Mouse (Mus musculus): ENCODE data around the gene Mrvi1. TPM values are rescaled to one million over a fixed set of nuclear protein-coding genes. Genes with fewer than 3 reads are reported as not detected.

Mrvi1 gene
- total RNA-seq, 2 experiments from 2014 or later: 1.4 to 1.5 TPM

DNA sequence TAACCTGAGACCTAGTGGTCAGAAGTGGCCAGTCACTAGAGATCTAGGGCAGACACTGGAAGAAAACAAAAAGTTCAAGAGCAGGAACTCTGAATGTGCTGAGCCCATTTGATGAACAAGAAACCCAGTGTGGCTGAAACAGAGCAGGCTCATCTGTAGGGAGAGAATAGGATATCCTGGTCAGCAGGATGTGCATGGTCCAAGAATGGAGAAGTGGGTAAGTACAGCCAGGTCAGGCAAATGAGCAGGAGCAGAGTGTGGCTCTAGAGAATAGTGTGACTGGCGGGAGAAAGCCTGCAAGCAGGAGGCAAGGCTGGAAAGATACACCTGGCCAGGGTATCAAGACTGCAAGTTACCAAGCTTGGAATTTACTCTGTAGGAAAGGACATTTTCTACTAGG, 126.7 kb downstream of the Mrvi1 start:
- intact Hi-C loops (cut with DNase I): no loop called here
- no peak for DNase-seq (ENCODE audit: extremely low spot score in 1 of 2, low spot score in 2 of 2)

DNA sequence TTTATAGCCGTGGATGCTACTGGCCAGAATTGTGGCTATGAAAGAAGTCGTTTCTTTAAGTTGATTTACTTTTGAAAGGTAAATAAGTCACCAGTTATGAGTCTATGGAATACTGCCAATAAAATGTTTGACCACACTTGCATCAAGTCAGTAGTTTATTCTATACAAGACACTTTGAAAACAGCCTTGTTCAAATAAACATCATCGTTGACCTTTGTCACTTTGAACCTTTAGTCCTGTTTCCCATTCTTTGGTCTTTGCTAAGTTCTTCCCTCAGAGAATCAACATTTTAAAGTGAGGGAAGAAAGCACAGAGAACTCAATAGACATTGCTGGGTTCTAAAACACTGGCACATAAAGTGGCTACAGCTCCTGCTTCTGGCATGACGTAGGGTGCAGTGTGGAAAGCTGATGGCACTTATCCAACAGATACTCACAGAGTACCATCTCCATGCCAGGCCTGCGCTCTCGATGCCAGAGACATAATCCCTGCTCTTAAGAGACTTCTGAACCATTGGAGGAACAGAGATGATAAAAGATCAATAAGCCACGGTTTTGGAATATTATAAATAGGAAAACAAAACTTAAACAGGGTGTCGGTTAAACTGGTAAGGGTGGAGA, 127.2 kb downstream of the Mrvi1 start:
- intact Hi-C loops (cut with DNase I): no loop called here
- DNase-seq (ENCODE audit: extremely low spot score in 1 of 2, low spot score in 2 of 2): no peak

DNA sequence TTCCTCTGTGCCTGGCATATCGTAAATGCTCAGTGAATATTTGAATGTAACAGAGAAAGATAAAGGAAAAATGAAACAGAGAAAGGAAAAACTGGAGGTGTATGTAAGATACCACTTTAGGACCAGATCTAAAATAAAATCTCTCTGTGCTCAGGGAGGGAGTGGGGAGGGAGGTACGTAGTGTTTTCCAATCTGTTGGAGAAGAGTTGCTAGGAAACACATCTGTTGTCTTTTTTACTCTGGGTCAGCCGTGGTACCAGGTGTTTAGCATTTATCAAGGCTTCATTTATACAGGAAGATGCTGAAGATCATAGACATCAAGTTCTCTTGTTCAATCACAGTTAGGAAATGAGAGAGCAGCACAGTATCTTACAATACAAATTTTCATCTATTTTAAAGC, 127.7 kb downstream of the Mrvi1 start:
- intact Hi-C loops (cut with DNase I): no loop called here
- peak in 1 of 2 experiments; percentile 25 for DNase-seq (ENCODE audit: extremely low spot score in 1 of 2, low spot score in 2 of 2)

DNA sequence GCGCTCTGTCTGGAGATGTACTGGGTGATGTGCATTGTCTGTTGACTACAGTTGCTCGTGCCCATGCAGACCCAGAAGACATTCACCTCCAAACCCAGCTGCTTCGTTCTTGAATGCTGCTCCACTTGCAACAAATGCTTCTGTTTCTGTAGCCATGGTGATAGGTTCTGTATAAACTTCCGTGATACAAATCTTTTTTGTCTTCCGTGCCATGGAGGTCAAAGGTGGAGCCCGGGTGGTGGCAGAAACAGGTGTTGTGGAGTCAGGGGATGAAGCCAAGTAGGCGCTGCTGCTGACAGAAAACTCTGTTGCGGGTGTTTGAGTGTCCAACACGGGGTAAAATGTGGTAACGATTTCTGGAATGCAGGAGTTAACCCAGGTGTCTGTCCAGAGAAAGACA, 128.7 kb downstream of the Mrvi1 start:
- peak in 1 of 2 experiments; percentile 39 for DNase-seq (ENCODE audit: extremely low spot score in 1 of 2, low spot score in 2 of 2)
- intact Hi-C loops (cut with DNase I): no loop called here

DNA sequence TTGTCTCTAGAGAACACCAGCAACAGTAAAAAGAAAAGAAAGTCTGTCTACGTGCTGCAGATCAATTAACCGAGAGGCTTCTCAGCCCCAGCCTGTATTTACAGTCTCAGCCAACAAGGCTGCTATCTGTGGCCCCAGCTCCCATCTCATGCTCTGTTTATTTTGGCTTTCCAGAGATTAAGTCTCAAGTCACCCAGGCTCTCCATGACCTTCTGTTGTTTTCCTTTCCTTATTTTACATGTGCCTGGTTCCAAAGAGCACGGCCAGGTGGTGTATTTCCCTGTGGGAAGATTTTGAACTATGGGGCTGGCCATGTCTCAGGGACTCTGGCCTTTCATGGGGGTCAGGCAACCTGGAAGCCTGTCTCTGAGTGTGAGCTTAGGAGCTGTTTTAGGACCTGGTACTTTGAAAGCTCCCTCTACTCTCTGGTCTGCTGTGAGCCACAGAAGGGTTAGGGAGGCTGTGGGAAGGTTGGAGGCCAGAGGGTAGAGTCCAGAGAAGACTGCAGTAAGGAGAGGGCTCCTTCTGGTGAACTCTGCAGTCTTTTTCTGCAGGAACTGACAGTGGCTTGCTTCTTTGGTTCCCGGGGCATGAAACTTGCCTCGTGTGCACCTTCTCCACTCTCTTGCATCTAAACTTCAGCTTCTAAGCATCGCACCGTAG, 130.6 kb downstream of the Mrvi1 start:
- no peak for DNase-seq (ENCODE audit: extremely low spot score in 1 of 2, low spot score in 2 of 2)
- intact Hi-C loops (cut with DNase I): no loop called here

DNA sequence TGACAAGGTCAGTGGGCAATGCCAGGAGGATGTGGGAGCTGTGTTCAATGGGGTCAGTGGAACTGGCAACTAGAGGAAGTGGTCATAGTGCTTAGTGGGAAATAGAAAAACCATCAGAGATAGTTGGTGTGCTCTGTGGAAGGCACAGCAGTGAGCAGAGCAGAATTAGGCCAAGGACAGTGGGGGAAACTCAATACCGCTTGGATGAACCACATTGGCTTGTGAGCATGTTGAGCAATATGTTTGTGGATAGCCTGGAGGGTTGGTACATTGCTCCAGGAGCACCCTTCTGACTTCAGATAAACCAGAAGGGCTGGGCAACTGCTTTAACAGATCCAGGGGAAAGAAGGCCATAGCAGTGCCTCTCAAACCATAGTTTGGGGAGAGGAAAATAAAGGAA, 133.9 kb downstream of the Mrvi1 start:
- intact Hi-C loops (cut with DNase I): loop anchor here (10.0 kb wide), 1 partner anchor 166 kb away; no protein-coding TSS in a partner anchor
- DNase-seq (ENCODE audit: extremely low spot score in 1 of 2, low spot score in 2 of 2): no peak

DNA sequence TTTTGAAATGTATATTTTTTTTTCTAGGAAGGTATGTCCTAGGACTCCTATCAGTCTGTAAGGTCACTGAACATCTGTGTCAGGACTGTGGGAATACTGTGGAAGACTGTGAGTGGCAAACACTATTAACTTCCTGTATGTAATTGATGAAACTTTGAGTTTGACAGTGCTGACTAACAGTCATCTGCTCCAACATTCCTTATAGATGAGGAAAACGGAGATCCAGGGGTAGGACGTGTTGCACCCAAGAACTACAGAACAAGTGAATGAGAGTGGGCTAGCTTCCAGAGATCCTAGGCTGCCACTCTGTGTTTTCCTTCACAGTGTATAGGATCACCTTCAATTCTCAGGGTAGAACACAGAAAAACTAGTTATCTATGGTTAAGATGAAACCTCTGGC, 134.9 kb downstream of the Mrvi1 start:
- DNase-seq (ENCODE audit: extremely low spot score in 1 of 2, low spot score in 2 of 2): no peak
- intact Hi-C loops (cut with DNase I): loop anchor here (10.0 kb wide), 1 partner anchor 167 kb away; no protein-coding TSS in a partner anchor

DNA sequence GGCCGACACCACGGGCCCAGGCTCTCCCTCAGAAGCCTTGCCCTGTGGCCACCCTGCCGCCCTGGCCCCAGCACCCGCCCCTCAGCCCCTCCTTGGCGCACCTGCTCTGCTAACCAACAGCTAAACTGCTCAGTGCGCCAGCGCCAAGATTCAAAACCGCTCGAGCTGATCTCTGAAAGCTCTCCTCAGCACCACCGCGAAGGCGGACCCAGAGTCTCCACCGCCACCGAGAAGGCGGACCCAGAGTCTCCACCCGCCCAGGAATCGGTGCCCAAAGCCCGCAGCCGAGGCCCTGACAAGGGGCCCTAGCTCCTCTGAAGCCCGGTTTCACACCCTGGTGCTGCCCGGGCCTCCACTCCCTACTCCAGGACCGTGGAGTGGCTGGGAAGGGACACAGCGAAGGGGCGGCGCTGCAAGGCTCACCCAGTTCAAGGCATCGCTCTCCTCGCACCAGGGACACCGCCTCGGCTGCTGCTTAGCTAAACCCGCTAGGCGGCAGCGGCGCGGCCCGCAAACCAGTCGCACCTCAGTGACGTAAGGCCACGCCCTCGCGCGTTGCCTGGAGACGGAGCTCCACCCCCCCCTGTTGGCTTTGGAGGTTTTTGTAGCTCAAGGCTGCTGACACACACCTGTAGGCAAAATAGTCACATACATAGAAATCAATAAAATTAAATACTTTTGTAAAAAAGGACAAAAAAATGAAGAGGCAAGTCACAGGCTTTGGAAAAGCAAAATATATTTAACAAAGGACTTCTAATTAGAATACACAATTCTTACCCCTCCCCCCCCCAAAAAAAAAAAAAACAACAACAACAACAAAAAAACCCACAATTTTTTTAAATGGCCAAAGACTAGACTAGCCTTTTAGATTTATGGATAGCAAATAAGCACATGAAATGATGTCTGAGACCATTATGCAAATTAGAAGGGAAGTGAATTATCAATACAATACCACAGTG, 138.1 kb downstream of the Mrvi1 start, which contains the start of gene Rnf141:
Rnf141 (minus strand) TSS at position 542 of the 959 bp plus-strand sequence.
- intact Hi-C loops (cut with DNase I): loop anchor here (10.0 kb wide), 1 partner anchor 171 kb away; no protein-coding TSS in a partner anchor

DNA sequence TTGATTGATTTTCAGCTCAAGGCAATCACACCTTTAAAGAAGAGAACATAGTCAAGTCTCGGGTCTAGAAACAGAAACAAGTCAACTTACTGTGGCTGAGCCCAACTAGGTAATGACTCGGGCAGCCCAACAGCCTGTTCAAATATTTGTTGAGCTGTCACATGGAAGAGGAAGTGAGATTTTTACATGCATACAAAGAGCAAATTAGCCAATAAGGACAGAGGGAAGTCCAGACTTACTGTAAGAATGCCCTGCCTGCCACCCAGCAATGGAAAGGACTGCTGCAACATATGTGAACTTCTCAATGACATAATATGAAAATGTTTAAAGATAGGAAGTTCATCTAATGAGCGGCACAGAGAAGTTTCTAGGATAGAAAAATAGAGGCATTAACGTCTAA, 141.9 kb downstream of the Mrvi1 start:
- no peak for DNase-seq (ENCODE audit: extremely low spot score in 1 of 2, low spot score in 2 of 2)
- intact Hi-C loops (cut with DNase I): loop anchor here (10.0 kb wide), 1 partner anchor 174 kb away; no protein-coding TSS in a partner anchor

More for the DNA sequence above, 138.1 kb downstream of the Mrvi1 start, which contains the start of gene Rnf141:
- peak; percentile 90 to 96 for DNase-seq (ENCODE audit: extremely low spot score in 1 of 2, low spot score in 2 of 2)

DNA sequence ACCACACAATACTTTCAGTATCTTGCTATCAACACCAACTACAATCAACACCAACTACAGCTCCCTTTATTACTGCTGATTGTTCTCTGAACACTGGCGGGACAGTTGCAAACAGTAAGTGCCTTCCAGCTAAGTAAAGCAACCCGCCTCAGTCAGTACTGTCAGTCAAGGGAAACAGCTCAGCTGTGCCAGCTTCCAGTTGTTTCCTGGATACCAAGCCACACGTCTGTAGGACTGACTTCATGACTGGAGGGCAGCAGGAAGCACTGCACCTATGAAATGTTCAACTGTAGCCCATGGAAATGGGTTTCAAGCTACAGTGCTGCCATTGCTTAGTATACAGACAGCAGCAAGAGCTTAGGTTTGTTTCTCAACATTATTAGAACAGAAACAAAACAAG, 147.7 kb downstream of the Mrvi1 start:
- intact Hi-C loops (cut with DNase I): no loop called here
- no peak for DNase-seq (ENCODE audit: extremely low spot score in 1 of 2, low spot score in 2 of 2)

DNA sequence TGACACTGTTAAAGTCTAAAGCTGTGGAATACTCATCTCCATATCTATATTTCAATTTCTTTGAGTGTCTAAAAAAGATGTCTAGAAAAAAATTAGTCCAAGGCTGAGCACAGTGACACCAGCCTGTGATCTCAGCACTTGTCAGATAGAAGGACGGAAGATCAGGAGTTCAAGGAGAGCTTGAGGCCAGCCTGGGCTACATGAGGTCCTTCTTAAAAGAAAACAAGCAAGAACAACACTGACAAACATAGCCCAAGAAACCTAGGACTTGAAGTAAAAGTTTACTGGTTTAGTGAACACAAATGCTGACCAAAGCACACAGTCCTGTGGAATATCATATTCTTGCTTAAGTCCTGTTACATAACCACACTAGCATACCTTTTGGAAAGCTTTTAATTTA, 148.2 kb downstream of the Mrvi1 start:
- DNase-seq (ENCODE audit: extremely low spot score in 1 of 2, low spot score in 2 of 2): no peak
- intact Hi-C loops (cut with DNase I): no loop called here

DNA sequence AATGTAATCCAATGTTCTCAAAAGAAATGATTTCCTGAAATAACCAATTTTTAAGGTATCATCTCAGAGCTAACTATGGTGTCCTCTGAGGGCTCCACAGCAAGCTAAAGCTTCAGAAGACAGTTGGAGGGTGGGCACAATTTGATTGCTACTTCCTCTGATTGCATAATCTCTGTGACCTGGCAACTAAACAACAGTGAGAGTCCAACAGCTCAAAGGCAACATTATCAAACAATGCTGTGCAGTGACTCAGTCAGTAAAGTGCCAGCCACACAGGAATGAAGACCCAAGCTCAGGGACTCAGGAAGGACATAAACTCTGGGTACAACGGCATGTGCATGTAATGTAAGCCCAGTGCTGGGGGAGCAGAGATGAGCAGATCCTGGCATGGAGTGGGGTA, 149.2 kb downstream of the Mrvi1 start:
- DNase-seq (ENCODE audit: extremely low spot score in 1 of 2, low spot score in 2 of 2): no peak
- intact Hi-C loops (cut with DNase I): no loop called here

DNA sequence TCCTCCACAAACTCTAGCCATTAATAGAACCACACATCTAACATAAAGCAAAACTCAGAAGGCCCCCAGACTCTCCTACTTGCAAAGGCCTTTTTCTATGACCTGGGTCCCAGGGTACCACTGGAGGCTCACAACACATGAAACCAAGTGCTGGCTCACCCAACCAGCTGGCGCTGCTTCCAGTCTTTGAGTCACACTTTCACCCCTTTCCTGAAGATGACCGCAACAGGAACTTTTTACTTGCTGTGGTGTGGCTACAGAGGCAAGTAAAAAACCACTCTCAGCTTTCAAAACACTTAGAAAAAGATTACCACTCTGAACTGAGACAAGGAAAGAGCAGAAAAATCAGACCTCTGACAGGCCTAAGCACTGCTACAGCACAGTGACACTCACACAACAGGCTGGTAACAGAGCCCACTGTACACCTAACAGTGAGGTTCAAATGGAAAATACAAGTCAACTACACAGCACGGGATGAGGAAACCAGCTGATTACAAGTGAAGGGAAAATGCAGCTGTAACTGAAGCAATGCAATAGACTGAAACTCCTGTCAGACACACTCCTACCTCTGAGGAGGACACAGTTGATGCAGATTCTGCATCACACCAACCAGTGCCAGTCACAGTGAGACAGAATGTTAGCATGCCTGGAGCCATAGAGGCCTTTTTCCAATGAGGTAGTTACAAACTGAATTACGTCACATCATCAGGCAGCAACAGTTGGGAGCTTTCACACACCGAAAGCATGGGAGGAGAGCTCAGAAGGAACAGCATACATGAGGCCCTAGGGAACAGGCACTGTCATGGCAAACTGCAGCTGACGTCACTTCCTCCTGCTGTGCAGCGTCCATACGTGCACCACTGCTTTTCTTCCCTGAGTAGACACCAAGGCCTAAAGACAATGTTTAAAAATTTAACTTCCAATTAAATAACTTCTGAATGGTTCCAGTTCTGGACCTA, 158.0 kb downstream of the Mrvi1 start:
- no peak for DNase-seq (ENCODE audit: extremely low spot score in 1 of 2, low spot score in 2 of 2)
- intact Hi-C loops (cut with DNase I): no loop called here

DNA sequence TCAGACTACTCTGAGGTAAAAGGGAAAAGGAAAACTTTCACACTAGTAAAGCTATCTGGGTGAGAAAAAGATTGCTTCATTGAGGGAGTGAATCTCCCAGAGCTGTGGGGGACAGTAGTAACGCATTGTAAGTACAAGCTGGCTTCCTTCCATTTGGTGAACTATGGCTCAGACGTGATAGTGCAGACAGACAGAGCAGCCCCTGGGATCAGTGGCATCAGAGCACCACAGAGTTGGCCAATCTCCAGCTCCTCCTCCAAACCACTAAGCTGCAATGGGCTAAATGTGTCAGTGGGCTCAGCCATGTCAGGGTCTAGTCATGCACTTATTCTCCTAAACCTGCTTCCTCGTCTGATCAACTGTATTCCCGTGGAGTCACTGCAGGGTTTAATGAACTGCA, 158.7 kb downstream of the Mrvi1 start:
- DNase-seq (ENCODE audit: extremely low spot score in 1 of 2, low spot score in 2 of 2): no peak
- intact Hi-C loops (cut with DNase I): no loop called here

DNA sequence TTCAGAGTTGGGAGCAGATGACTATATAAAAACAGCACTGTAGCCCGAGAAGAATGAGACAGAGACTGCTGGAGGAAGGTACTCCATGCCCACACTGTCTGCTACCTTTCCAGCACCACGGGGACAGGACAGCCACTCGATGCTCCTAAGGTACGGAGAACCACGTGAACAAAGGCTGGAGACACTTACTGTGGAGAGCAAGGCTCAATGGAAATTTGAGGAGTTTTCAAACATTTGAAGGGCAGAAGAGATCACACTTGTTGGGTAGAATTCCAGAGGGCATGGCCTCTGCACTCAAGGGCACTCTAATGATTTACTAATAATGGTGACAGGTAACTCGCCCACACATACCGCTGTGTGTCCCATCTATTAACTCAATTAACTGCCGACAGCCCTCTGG, 159.2 kb downstream of the Mrvi1 start:
- no peak for DNase-seq (ENCODE audit: extremely low spot score in 1 of 2, low spot score in 2 of 2)
- intact Hi-C loops (cut with DNase I): no loop called here

DNA sequence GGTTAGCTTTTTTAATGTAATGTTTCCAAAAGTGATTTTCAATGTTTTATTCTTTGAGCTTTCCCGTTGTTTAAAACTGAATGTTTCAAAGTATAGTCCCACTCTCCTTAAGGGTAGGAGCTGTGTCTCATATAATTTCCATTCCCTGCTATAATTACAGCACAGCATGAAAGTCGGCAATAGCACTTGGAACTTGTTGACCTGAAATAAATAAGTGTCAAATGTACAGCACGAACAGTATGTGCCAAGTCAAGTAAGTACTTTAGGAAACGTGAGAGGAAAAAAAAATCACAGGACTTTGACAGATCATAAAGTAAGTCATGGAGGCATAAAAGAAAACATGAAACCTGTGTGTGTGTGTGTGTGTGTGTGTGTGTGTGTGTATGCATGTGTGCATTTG, 160.2 kb downstream of the Mrvi1 start:
- DNase-seq (ENCODE audit: extremely low spot score in 1 of 2, low spot score in 2 of 2): no peak
- intact Hi-C loops (cut with DNase I): no loop called here

DNA sequence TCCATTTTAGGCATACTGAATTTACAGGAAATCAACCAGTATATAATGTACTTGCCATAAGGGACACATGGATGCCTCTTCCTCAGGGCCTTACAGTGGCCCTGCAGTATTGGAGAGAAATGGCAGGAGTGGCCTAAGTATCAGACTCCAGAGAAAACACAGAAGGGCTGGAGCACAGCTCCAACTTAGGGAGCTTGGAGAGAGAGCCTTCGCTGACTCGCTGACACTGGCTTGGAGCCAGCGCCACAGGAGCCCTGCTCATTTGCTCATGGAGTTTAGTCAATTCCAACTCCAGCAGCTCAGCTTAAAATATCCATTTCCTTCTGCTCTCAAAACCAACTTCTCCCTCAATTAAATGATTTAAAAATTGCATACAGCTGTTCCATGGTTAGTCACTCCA, 160.6 kb downstream of the Mrvi1 start:
- intact Hi-C loops (cut with DNase I): no loop called here
- DNase-seq (ENCODE audit: extremely low spot score in 1 of 2, low spot score in 2 of 2): peak; percentile 35 to 82

DNA sequence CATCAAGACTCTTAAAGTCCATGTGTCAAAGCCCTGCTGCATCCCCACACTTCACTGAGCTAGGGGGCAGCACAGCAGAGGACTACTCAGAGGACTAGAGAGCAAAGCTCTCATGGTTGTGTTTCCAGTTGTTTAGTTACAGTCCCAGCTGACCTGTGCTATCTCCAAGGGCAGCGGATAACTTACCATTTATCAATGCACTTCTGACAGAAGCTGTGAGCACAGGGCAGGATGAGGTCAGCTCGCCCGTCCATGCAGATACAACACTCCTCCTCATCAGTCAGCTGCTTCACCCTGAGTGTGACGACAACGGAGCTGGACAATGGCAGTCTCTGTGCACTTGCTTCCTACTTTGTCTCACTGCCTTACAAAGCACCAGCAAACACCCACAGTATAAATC, 161.2 kb downstream of the Mrvi1 start:
- no peak for DNase-seq (ENCODE audit: extremely low spot score in 1 of 2, low spot score in 2 of 2)
- intact Hi-C loops (cut with DNase I): no loop called here

All from left cerebral cortex, postnatal 10 days (tissue).